In genomic region chr8:115402471-115403197, GRCm38 (mm10) we compare ENCODE assay signal across 9 mouse cellular contexts.
DNase-seq lines count a peak whose midpoint lies in the region; ATAC-seq and TF ChIP-seq lines count a peak whose summit lies in the region.
"Had no signal": no experiment of that assay in that cellular context is flagged by ENCODE, and none has a peak within 500 bp of the region (broad histone marks: within the 10 kb centered on the region; RNA-seq: fewer than 3 reads in every experiment).

No protein-coding gene starts in this region.

- no peaks in the 10 kb centered on the region for H3K27me3 ChIP-seq in heart, adult 2 months (ENCODE audit: control insufficient read depth, insufficient read depth, low read length)

- no peak for ATAC-seq in erythroid progenitor cell, adult 5-6 weeks (replicated peaks; ENCODE audit: low FRiP score, poor library complexity, severe bottlenecking)

- no peak for TF ChIP-seq POLR2A in heart, adult 2 months (IDR thresholded peaks at IDR 0.05; ENCODE audit: insufficient read depth, low read depth, low read length)

- H3K9ac ChIP-seq in heart, adult 2 months (ENCODE audit: low read depth, low read length) = no peak overlapping the region
- H3K9ac ChIP-seq: limb, embryonic 15.5 days had no signal

- TF ChIP-seq EP300 in heart, adult 2 months (IDR thresholded peaks at IDR 0.05; ENCODE audit: insufficient read depth, low read depth, low read length) = no peak

- DNase-seq in heart, adult 2 months = no peak
- no peak for DNase-seq in heart, postnatal 25 days (ENCODE audit: low spot score)
- peak; percentile 57 for DNase-seq in testis, postnatal 10 days (ENCODE audit: low spot score)
- no peak for DNase-seq in testis, postnatal 14 days (ENCODE audit: low spot score)
- peak; percentile 23 to 59 for DNase-seq in cerebellum, postnatal 25 days
- peak; percentile 61 to 65 for DNase-seq in kidney, postnatal 4 days
- DNase-seq in thymus, postnatal 0 days (ENCODE audit: low spot score) = no peak

- H3K4me3 ChIP-seq in heart, adult 2 months = no peak overlapping the region
- H3K4me3 ChIP-seq: limb, embryonic 15.5 days had no signal

- no peak overlapping the region for H3K27ac ChIP-seq in heart, adult 2 months
- H3K27ac ChIP-seq: limb, embryonic 15.5 days had no signal

- TF ChIP-seq CTCF in heart, adult 2 months (IDR thresholded peaks at IDR 0.05) = peak; percentile 66

- no peaks in the 10 kb centered on the region for H3K36me3 ChIP-seq in heart, adult 2 months (ENCODE audit: control insufficient read depth, insufficient read depth, low read length)
- H3K36me3 ChIP-seq: limb, embryonic 15.5 days had no signal

- 55% methylated on average over 10 of the region's 10 CpGs for WGBS in heart, adult 2 months

- intact Hi-C loops in heart, adult 2 months (cut with DNase I) = loop anchor here (5.0 kb wide), 1 partner anchor 305 kb away; the partner anchor contains the start of gene Maf
- intact Hi-C loops in heart, postnatal 25 days (cut with DNase I) = loop anchor here (2.0 kb wide), 1 partner anchor 1036 kb away; no protein-coding TSS in a partner anchor

- no peaks in the 10 kb centered on the region for H3K79me2 ChIP-seq in heart, adult 2 months (replicated peaks; ENCODE audit: control insufficient read depth, insufficient read depth, low read length)

- no peaks in the 10 kb centered on the region for H3K4me1 ChIP-seq in heart, adult 2 months (ENCODE audit: control insufficient read depth, insufficient read depth, low read length)
- H3K4me1 ChIP-seq: limb, embryonic 15.5 days had no signal

Comparison
In these comparisons a context has a peak if more than half of its experiments do, and no peak if none do; other contexts are left out.
1. DNase-seq: peak in testis, postnatal 10 days (single experiment), cerebellum, postnatal 25 days (2 of 2) and kidney, postnatal 4 days (2 of 2); none in heart, adult 2 months (0 of 2), heart, postnatal 25 days (single experiment), testis, postnatal 14 days (single experiment) and thymus, postnatal 0 days (single experiment).